Mouse (Mus musculus) kidney, embryonic 14.5 days (tissue): ENCODE results near the gene Ush2a. TPM values are rescaled to one million over a fixed set of nuclear protein-coding genes. Genes with fewer than 3 reads are reported as not detected.

Source experiments
- ATAC-seq: fragments of 200-750 bp; cut with Nextera tagmentation; 2 replicates; pipeline ENCODE4 v1.8.0; 2017; ENCODE audit warnings: moderate number of reproducible peaks, mild to moderate bottlenecking, moderate TSS enrichment, moderate library complexity; ENCODE audit not compliant: low FRiP score, low TSS enrichment
- H3K27ac ChIP-seq: fragments of 300-500 bp; sonication (generic); 2 replicates; pipeline ENCODE4 v1.5.1; 2014; ENCODE audit warnings: low read depth, mild to moderate bottlenecking, low read length, moderate library complexity, mixed read lengths
- H3K27me3 ChIP-seq: fragments of 300-500 bp; sonication (generic); 2 replicates; pipeline ENCODE4 v1.6.1; 2014; ENCODE audit warnings: mild to moderate bottlenecking, low read length; ENCODE audit not compliant: control insufficient read depth, insufficient read depth
- H3K36me3 ChIP-seq: fragments of 300-500 bp; sonication (generic); 2 replicates; pipeline ENCODE4 v1.6.1; 2014; ENCODE audit warnings: low read length, mixed read lengths; ENCODE audit not compliant: control insufficient read depth, insufficient read depth
- H3K4me1 ChIP-seq: fragments of 300-500 bp; sonication (generic); 2 replicates; pipeline ENCODE4 v1.6.1; 2014; ENCODE audit warnings: low read length, mixed read lengths; ENCODE audit not compliant: control insufficient read depth, insufficient read depth
- H3K4me2 ChIP-seq: fragments of 300-500 bp; sonication (generic); replicated peaks from 2 replicates; pipeline ENCODE4 v1.6.1; 2014; ENCODE audit warnings: low read depth, mild to moderate bottlenecking, low read length
- H3K4me3 ChIP-seq: fragments of 300-500 bp; sonication (generic); 2 replicates; pipeline ENCODE4 v1.5.1; 2014; ENCODE audit warnings: mild to moderate bottlenecking, low read length
- H3K9ac ChIP-seq: fragments of 300-500 bp; sonication (generic); 2 replicates; pipeline ENCODE4 v1.6.1; 2014; ENCODE audit warnings: low read depth, mild to moderate bottlenecking, low read length, moderate library complexity
- H3K9me3 ChIP-seq: fragments of 300-500 bp; sonication (generic); 2 replicates; pipeline ENCODE4 v1.6.1; 2016; ENCODE audit warnings: low read length; ENCODE audit not compliant: control insufficient read depth
- WGBS: fragments of 180-500 bp; shearing (Covaris S2); extraction: QIAGEN DNeasy Blood & Tissue Kit; methylation state at CpG from one replicate; pipeline ENCODE4 v1.1.7; 2014; 5-methylcytosine and 5-hydroxymethylcytosine counted together
- polyA plus RNA-seq: library from polyadenylated mRNA; unstranded; fragments of >200 nt; fragmentation: Nextera tagmentation; extraction: Ambion mirVana; gene quantifications from 2 replicates; pipeline ENCODE4 v1.2.1, GENCODE M21; 2014

The Ush2a gene
- polyA plus RNA-seq, 1 experiment from 2014 or later = 0.23 TPM

DNA sequence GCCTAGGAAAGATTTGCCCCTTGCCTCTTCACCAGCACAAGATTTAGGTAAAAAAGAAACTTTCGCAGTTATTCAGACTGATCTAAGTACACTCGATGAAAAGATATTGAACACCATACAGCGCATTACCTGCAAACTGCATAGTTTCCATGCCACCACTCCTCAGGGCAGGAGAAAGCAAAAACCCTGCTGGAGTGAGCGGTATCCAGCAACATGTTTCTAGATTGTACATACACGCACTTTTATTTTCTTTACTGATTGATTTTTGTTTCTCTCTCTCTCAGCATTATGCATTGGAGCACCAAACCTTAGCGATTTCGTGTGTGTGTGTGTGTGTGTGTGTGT, 746.1 kb downstream of the Ush2a start:
- Histone ChIP-seq H3K36me3 (peaks cover 2% of the 10 kb centered on the region; the same call in 1 of the 2 replicates), H3K27ac (no peak overlapping the region), H3K9ac (no peak overlapping the region), H3K27me3 (no peaks in the 10 kb centered on the region), H3K4me1 (peaks cover 9% of the 10 kb centered on the region), H3K4me2 (no peak overlapping the region; the same call in 1 of the 2 replicates), H3K4me3 (peak overlapping the region; percentile 95; the same call in 1 of the 2 replicates), H3K9me3 (no peaks in the 10 kb centered on the region)
- WGBS = 56% methylated on average over 7 of the region's 7 CpGs
- peak; percentile 60 for ATAC-seq

DNA sequence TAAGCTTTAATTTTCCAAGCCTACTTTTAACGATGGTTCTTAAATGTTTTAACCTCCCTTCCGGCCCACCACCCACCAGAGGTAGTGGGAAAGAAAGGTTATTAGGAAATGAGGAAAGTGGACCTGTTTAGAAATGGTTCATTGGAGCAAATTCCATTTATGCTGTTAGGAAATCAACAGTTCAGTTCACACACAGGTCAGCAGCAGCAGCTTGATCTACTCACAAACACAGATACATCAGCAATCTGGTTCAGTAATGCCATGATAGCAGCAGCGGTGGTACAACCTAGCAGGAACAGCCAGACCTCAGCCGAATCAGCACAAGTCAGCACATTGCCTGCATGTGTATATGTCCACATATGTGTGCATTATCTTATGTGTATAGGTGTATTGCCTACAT, 748.8 kb downstream of the Ush2a start:
- H3K9me3 ChIP-seq = no peaks in the 10 kb centered on the region
- no peak for ATAC-seq
- H3K36me3 ChIP-seq = no peaks in the 10 kb centered on the region
- WGBS = 77% methylated on average over 4 of the region's 4 CpGs
- H3K4me1 ChIP-seq = peaks cover 13% of the 10 kb centered on the region
- no peak overlapping the region for H3K27ac ChIP-seq
- no peak overlapping the region for H3K4me3 ChIP-seq
- H3K27me3 ChIP-seq = peaks cover 3% of the 10 kb centered on the region; the same call in 1 of the 2 replicates
- H3K4me2 ChIP-seq = no peak overlapping the region
- no peak overlapping the region for H3K9ac ChIP-seq

DNA sequence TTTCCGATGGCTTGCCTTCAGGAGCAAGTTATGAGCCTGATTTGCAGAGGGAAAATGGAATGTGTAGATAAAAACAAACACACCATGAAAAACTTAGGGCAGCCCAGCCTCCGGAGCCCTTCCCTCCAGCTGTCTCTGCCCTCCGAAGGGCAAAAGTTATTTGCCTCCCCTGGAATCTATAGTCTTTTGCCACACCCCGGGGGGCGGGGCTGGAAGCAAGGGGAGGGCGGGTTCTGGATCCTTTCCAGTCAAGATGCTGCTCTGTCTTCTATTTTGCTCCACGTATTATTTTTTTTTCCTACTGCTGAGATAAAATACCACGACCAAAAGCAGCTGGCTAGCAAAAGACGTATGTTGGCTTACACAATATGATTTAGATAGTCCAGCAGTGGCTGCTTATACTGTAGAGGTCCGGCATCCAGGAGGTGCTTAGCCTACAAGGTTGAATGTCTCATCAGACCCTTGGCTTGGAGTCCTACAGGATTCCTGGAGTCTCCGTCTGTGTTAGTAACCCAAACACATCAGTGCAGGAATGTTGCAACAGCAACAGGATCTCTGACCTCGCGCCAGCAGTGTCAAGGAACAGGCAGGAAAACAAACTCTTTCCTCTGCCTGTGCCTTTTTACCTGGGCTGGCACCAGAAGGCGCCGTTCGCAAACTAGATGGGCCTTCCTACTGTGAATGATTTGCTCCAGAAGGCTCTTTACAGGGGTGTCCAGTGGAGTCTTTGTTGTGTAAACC, 751.2 kb downstream of the Ush2a start:
- H3K36me3 ChIP-seq = no peaks in the 10 kb centered on the region
- H3K4me3 ChIP-seq = peak overlapping the region; percentile 16; the same call in 1 of the 2 replicates
- peak overlapping the region; percentile 47 for H3K4me2 ChIP-seq
- H3K4me1 ChIP-seq = peaks cover 6% of the 10 kb centered on the region
- ATAC-seq = peak; percentile 38; the same call in 1 of the 2 replicates
- no peak overlapping the region for H3K27ac ChIP-seq
- peaks cover 3% of the 10 kb centered on the region; the same call in 1 of the 2 replicates for H3K27me3 ChIP-seq
- H3K9me3 ChIP-seq = no peaks in the 10 kb centered on the region
- H3K9ac ChIP-seq = no peak overlapping the region
- 5% methylated on average over 16 of the region's 16 CpGs for WGBS

- H3K9me3 ChIP-seq = no peaks in the 10 kb centered on the region
- 6% methylated on average over 4 of the region's 4 CpGs for WGBS
- no peak overlapping the region for H3K27ac ChIP-seq
- peak overlapping the region; percentile 47 for H3K4me2 ChIP-seq
- peak; percentile 39; the same call in 1 of the 2 replicates for ATAC-seq
- peaks cover 3% of the 10 kb centered on the region; the same call in 1 of the 2 replicates for H3K27me3 ChIP-seq
- H3K4me3 ChIP-seq = peak overlapping the region; percentile 16; the same call in 1 of the 2 replicates
- H3K36me3 ChIP-seq = no peaks in the 10 kb centered on the region
- no peak overlapping the region for H3K9ac ChIP-seq
- H3K4me1 ChIP-seq = peaks cover 6% of the 10 kb centered on the region
These were observed 751.7 kb downstream of the Ush2a start for GRCm38 (mm10) chr1:189013587-189013921.
